Mouse (Mus musculus) megakaryocyte, adult 5-6 weeks (primary cell): ENCODE results near the gene Ldb3. TPM values are rescaled to one million over a fixed set of nuclear protein-coding genes. Genes with fewer than 3 reads are reported as not detected.
A peak's percentile ranks its signal among the peaks of the same experiment; 100 is the strongest.

Experiments used
- ATAC-seq: 2 replicates; pipeline ENCODE4 v1.8.0; 2016; ENCODE audit warnings: mild to moderate bottlenecking, inconsistent platforms; ENCODE audit not compliant: poor library complexity, severe bottlenecking
- total RNA-seq, 2 experiments: library from RNA; stranded (forward) in 1 of 2; stranded (reverse) in 1 of 2; fragments of 153-499, 151-499 nt in 1 of 2; fragments of 221-1000, 200-1000 nt in 1 of 2; gene quantifications; 2 replicates each; pipeline versions ENCODE4 v1.2.3 to v1.2.4; 2015 to 2017

Ldb3 gene
- total RNA-seq, 2 experiments from 2014 or later, result not detected

GRCm38 (mm10) chr14:34514120-34514519, 74.4 kb downstream of the Ldb3 start:
- ATAC-seq, result no peak; the same call in 1 of the 2 replicates

- no peak for ATAC-seq
Observed at GRCm38 (mm10) chr14:34512602-34513001, 75.9 kb downstream of the Ldb3 start.

- ATAC-seq, result no peak
Observed at GRCm38 (mm10) chr14:34511901-34512300, 76.6 kb downstream of the Ldb3 start.

GRCm38 (mm10) chr14:34508842-34509439, 79.5 kb downstream of the Ldb3 start:
- ATAC-seq, result no peak

- peak; percentile 21; the same call in 1 of the 2 replicates for ATAC-seq
Observed at GRCm38 (mm10) chr14:34508187-34508840, 80.2 kb downstream of the Ldb3 start.

- no peak for ATAC-seq
Observed at GRCm38 (mm10) chr14:34505309-34505708, 83.2 kb downstream of the Ldb3 start.

GRCm38 (mm10) chr14:34504377-34504776, 84.1 kb downstream of the Ldb3 start:
- no peak for ATAC-seq

- ATAC-seq, result no peak
Observed at GRCm38 (mm10) chr14:34503759-34504158, 84.7 kb downstream of the Ldb3 start.

GRCm38 (mm10) chr14:34503325-34503647, 85.2 kb downstream of the Ldb3 start, which contains the start of gene Bmpr1a:
Gene Bmpr1a, minus strand, starts transcription at chr14:34503341.
- ATAC-seq, result no peak

GRCm38 (mm10) chr14:34502475-34503324, 85.8 kb downstream of the Ldb3 start:
- ATAC-seq, result peak; percentile 79

GRCm38 (mm10) chr14:34501804-34502474, 86.5 kb downstream of the Ldb3 start:
- peak; percentile 26 for ATAC-seq

- no peak for ATAC-seq
Observed at GRCm38 (mm10) chr14:34501447-34501803, 87.1 kb downstream of the Ldb3 start.

- ATAC-seq, result no peak
Observed at GRCm38 (mm10) chr14:34500309-34500708, 88.2 kb downstream of the Ldb3 start.

- no peak for ATAC-seq
Observed at GRCm38 (mm10) chr14:34499664-34500063, 88.8 kb downstream of the Ldb3 start.

- no peak for ATAC-seq
Observed at GRCm38 (mm10) chr14:34497346-34497745, 91.1 kb downstream of the Ldb3 start.

GRCm38 (mm10) chr14:34493682-34494081, 94.8 kb downstream of the Ldb3 start:
- peak; percentile 85 for ATAC-seq

GRCm38 (mm10) chr14:34492688-34493087, 95.8 kb downstream of the Ldb3 start:
- no peak for ATAC-seq

- ATAC-seq, result no peak
Observed at GRCm38 (mm10) chr14:34490965-34491364, 97.5 kb downstream of the Ldb3 start.

GRCm38 (mm10) chr14:34489928-34490327, 98.6 kb downstream of the Ldb3 start:
- ATAC-seq, result no peak

- ATAC-seq, result no peak
Observed at GRCm38 (mm10) chr14:34486169-34486568, 102.3 kb downstream of the Ldb3 start.
